Mouse (Mus musculus) limb, embryonic 10.5 days (tissue): ENCODE data around the gene Fmr1. TPM values are rescaled to one million over a fixed set of nuclear protein-coding genes. Genes with fewer than 3 reads are reported as not detected.
"Not testable (repeated sequence)": the region's sequence is repeated elsewhere in the genome, so short reads cannot be mapped to it uniquely, and the experiment has no call there.

Experiments used
- DNase-seq: peaks from one replicate; pipeline ENCODE4 v3.0.0-alpha.2; 2017; ENCODE audit warnings: low spot score
- H3K27ac ChIP-seq: fragments of 300-500 bp; sonication (generic); 2 replicates; pipeline ENCODE4 v1.5.1; 2016; ENCODE audit warnings: mild to moderate bottlenecking
- H3K27me3 ChIP-seq: fragments of 300-500 bp; sonication (generic); 2 replicates; pipeline ENCODE4 v1.6.1; 2016; ENCODE audit warnings: low read depth, mild to moderate bottlenecking; ENCODE audit not compliant: poor library complexity, severe bottlenecking
- H3K36me3 ChIP-seq: fragments of 300-500 bp; sonication (generic); 2 replicates; pipeline ENCODE4 v1.6.1; 2016; ENCODE audit warnings: mild to moderate bottlenecking, moderate library complexity
- H3K4me1 ChIP-seq: fragments of 300-500 bp; sonication (generic); 2 replicates; pipeline ENCODE4 v1.6.1; 2016
- H3K4me3 ChIP-seq: fragments of 300-500 bp; sonication (generic); 2 replicates; pipeline ENCODE4 v1.5.1; 2016; ENCODE audit warnings: mild to moderate bottlenecking, moderate library complexity
- H3K9me3 ChIP-seq: fragments of 300-500 bp; sonication (generic); replicated peaks from 2 replicates; pipeline ENCODE4 v1.6.1; 2016; ENCODE audit warnings: mild to moderate bottlenecking
- WGBS: fragments of 180-500 bp; shearing (Covaris S2); methylation state at CpG from one replicate; pipeline ENCODE4 v1.1.7; 2016; 5-methylcytosine and 5-hydroxymethylcytosine counted together
- polyA plus RNA-seq: library from polyadenylated mRNA; unstranded; fragments of >200 nt; fragmentation: Nextera tagmentation; extraction: Ambion mirVana; gene quantifications from 2 replicates; pipeline ENCODE4 v1.2.1, GENCODE M21; 2016

Fmr1 gene
- 54.3 and 62.3 TPM in 2 replicates for polyA plus RNA-seq

DNA sequence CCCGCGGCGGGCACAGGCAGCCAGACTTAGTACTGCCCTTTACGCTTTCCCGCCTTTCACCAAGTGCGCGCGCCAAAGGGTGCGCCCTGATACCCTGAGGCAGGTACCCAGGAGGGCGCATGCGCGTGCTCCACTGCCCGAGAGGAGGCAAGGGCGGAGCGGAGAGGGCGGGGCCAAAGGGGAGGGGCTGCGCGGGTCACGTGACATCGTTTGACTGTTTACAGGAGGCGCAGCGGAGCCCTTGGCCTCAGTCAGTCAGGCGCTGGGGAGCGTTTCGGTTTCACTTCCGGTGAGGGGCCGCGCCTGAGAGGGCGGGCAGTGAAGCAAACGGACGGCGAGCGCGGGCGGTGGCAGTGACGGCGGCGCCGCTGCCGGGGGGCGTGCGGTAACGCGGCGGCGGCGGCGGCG lies at the start of gene Fmr1:
TSS of gene Fmr1 (plus strand) at position 209 of the 408 bp plus-strand sequence.
- Histone ChIP-seq H3K9me3 (no peaks in the 10 kb centered on the region), H3K4me3 (peak within 1 kb of the TSS; percentile 71), H3K36me3 (no peaks in the 10 kb centered on the region), H3K27me3 (peaks cover 12% of the 10 kb centered on the region), H3K4me1 (no peaks in the 10 kb centered on the region), H3K27ac (peak within 1 kb of the TSS; percentile 93)
- WGBS = 7% methylated on average over 48 of the region's 49 CpGs
- peak; percentile 96 for DNase-seq

DNA sequence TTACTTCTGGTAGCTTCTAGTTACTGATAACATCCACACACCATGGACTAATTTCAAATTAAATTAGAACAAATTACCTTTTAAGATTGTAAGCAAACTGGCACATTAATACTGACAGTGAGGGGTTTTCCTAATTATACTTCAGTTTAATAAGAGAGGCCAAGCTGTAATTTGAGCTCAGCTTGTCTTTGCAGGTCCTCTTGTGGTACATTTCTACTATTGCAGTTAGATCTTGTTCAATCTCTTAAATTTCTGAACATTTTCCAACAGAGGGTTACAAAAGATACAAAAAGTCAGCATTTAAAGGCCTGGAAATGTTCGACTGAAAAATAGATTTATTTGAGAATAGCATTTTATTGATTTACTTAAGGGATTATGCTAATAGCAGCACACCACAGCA lies 36.7 kb upstream of the Fmr1 start:
- H3K27me3 ChIP-seq = no peaks in the 10 kb centered on the region
- no peaks in the 10 kb centered on the region for H3K9me3 ChIP-seq
- H3K4me3 ChIP-seq = no peak overlapping the region
- WGBS = 68% methylated on average over 1 of the region's 1 CpGs
- DNase-seq = no peak
- H3K27ac ChIP-seq = no peak overlapping the region
- H3K36me3 ChIP-seq = no peaks in the 10 kb centered on the region
- H3K4me1 ChIP-seq = peaks cover 2% of the 10 kb centered on the region; the same call in 1 of the 2 replicates

GRCm38 (mm10) chrX:68645154-68645919 lies 33.0 kb upstream of the Fmr1 start:
- Histone ChIP-seq H3K4me1 (peaks cover 2% of the 10 kb centered on the region; the same call in 1 of the 2 replicates), H3K27me3 (no peaks in the 10 kb centered on the region), H3K36me3 (no peaks in the 10 kb centered on the region), H3K4me3 (no peak overlapping the region), H3K9me3 (no peaks in the 10 kb centered on the region), H3K27ac (no peak overlapping the region)
- DNase-seq = no peak
- WGBS = 63% methylated on average over 7 of the region's 7 CpGs

DNA sequence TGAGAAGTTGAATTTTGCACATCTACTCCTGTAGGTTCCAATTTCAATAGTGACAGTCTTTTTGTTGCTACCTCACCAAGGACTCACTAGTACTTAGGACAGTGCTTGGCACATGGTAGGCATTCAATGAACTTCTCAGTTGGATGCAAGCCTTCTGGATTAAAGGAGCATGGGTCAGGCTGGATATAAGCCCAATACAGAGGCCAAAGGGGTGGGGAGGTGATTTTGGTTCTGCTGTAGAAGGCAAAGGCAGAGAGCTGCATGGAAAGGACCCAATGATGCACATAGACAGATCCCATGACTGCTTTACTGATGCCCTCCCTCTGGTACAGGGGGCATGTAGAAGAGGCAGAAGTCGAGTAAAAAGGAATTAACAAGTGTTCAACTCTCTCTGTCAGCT lies 833 bp upstream of the Fmr1 start:
- Histone ChIP-seq H3K4me1 (no peaks in the 10 kb centered on the region), H3K9me3 (no peaks in the 10 kb centered on the region), H3K27ac (no peak overlapping the region), H3K4me3 (peak overlapping the region; percentile 71; the same call in 1 of the 2 replicates), H3K36me3 (no peaks in the 10 kb centered on the region), H3K27me3 (peaks cover 12% of the 10 kb centered on the region)
- WGBS = 47% methylated on average over 1 of the region's 1 CpGs
- no peak for DNase-seq

GRCm38 (mm10) chrX:68678815-68679486 lies 610 bp downstream of the Fmr1 start:
- H3K27me3 ChIP-seq = peaks cover 12% of the 10 kb centered on the region
- H3K4me3 ChIP-seq = peak overlapping the region; percentile 71
- no peaks in the 10 kb centered on the region for H3K9me3 ChIP-seq
- H3K4me1 ChIP-seq = no peaks in the 10 kb centered on the region
- no peaks in the 10 kb centered on the region for H3K36me3 ChIP-seq
- DNase-seq = peak; percentile 57
- peak overlapping the region; percentile 93 for H3K27ac ChIP-seq
- 13% methylated on average over 60 of the region's 67 CpGs for WGBS

DNA sequence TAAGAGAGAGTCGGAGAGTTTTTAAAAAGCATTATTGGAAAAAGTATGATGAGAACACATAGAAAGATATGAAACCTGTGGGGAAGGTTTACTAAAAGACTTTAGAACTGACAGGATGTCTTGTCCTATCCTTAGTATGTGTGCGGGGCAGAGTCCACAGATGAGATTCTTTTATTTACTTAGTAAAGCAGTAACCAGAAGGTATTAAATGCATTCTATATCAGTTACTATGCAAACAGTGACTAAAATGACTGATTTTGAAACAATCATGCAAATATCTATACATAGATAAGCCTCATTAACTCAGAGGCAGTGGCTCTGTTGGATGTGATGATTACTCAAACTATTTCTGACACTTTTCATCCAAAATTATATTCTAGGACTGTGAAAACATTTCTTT lies 6.4 kb downstream of the Fmr1 start:
- Histone ChIP-seq H3K27me3 (no peaks in the 10 kb centered on the region), H3K36me3 (no peaks in the 10 kb centered on the region), H3K27ac (no peak overlapping the region), H3K4me3 (no peak overlapping the region), H3K4me1 (no peaks in the 10 kb centered on the region), H3K9me3 (no peaks in the 10 kb centered on the region)
- DNase-seq = no peak
- 89% methylated on average over 2 of the region's 2 CpGs for WGBS

DNA sequence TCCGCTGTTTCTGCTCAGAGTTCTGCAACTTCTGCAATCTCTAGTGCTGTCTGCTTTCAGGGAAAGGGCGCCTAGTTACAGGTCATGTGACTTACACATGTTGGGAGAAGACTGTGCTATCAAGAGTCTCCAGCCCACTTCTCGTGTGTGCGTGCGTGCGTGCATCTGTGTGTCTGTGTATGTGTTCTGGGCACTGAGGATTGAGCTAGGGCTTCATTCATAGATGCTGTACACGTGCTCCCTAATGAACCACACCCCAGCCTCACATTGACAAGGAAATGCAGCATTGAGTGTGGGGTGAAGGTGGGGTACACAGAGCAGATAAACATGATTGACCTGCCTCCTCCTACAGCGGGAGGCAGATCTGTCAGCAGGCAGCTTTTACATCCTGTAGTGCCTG lies 13.6 kb downstream of the Fmr1 start:
- H3K4me1 ChIP-seq = not testable (repeated sequence)
- 92% methylated on average over 8 of the region's 8 CpGs for WGBS

DNA sequence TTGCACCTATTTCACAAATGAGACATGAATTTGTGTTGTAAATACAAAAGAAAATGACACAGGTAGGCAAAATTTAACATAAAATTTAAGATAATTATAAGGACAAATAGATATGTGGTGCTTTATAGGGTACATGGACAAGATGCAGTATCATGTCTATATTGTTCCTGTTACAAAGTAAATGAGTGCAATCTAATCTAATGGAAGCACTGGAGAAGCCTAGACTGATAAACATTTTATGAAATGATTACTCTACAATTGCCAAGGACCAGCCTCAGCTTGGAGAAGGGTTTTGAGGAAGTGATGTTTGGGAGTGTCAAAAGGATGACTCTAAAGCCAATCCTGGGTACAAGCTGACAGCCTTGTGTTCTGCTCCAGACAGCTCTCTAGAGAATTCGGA lies 58.6 kb downstream of the Fmr1 start:
- Histone ChIP-seq H3K4me3 (no peak overlapping the region), H3K9me3 (no peaks in the 10 kb centered on the region), H3K27me3 (no peaks in the 10 kb centered on the region), H3K36me3 (no peaks in the 10 kb centered on the region), H3K27ac (no peak overlapping the region), H3K4me1 (no peaks in the 10 kb centered on the region)
- DNase-seq = no peak
- 79% methylated on average over 1 of the region's 1 CpGs for WGBS

More for the DNA sequence above, 13.6 kb downstream of the Fmr1 start:
- H3K27me3 ChIP-seq, H3K4me3 ChIP-seq, DNase-seq, H3K27ac ChIP-seq, H3K9me3 ChIP-seq: not testable (repeated sequence)
- H3K36me3 ChIP-seq = peaks cover 14% of the 10 kb centered on the region

DNA sequence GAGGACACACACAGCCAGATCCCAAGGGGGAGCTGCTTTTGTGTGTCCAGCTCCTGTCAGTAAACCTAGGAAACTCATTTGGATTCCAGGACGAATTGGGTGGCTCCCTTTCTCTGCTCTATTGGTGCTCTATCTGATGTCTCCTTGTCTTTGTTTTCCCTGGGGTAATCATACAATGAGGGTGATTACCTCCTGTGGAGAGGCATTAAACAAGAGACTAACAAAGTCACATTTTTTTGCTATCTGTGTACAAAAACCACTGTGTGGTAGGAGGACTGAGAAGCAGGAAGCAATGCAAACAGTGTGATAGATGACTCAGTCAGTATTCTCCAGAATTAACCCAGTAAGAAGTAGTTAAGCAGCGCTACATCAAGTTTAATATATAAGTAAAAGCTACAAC lies 61.7 kb downstream of the Fmr1 start:
- 55% methylated on average over 2 of the region's 2 CpGs for WGBS

GRCm38 (mm10) chrX:68761606-68762005 lies 83.3 kb downstream of the Fmr1 start, which contains the start of gene Fmr1nb:
Gene Fmr1nb (plus strand): TSS chrX:68761839.
- Histone ChIP-seq H3K9me3 (no peaks in the 10 kb centered on the region), H3K4me1 (no peaks in the 10 kb centered on the region), H3K27ac (no peak within 1 kb of the TSS), H3K4me3 (no peak within 1 kb of the TSS), H3K36me3 (no peaks in the 10 kb centered on the region), H3K27me3 (no peaks in the 10 kb centered on the region)
- DNase-seq = no peak
- WGBS = 87% methylated on average over 15 of the region's 15 CpGs

More for the DNA sequence above, 61.7 kb downstream of the Fmr1 start:
- no peaks in the 10 kb centered on the region for H3K27me3 ChIP-seq
- DNase-seq = no peak
- H3K4me1 ChIP-seq = no peaks in the 10 kb centered on the region
- no peak overlapping the region for H3K4me3 ChIP-seq
- no peaks in the 10 kb centered on the region for H3K36me3 ChIP-seq
- H3K9me3 ChIP-seq = no peaks in the 10 kb centered on the region
- H3K27ac ChIP-seq = no peak overlapping the region

Other genes with a start within 250 kb of the Fmr1 start
- gene Fmr1nb, start 83.3 kb downstream of the Fmr1 start, polyA plus RNA-seq = not detected in 2 replicates
- gene Gm14698, start 142.6 kb downstream of the Fmr1 start, polyA plus RNA-seq = 1.2 and 1.6 TPM in 2 replicates
- not detected in 2 replicates for gene Gm6812, start 214.5 kb downstream of the Fmr1 start, polyA plus RNA-seq